Mouse (Mus musculus) midbrain, embryonic 13.5 days (tissue): ENCODE results near the gene Olfr907. TPM values are rescaled to one million over a fixed set of nuclear protein-coding genes. Genes with fewer than 3 reads are reported as not detected.

Experiments used
- ATAC-seq: fragments of 200-750 bp; cut with Nextera tagmentation; 2 replicates; pipeline ENCODE4 v1.8.0; 2017; ENCODE audit warnings: mild to moderate bottlenecking, moderate TSS enrichment, moderate library complexity
- H3K27ac ChIP-seq: fragments of 300-500 bp; sonication (generic); 2 replicates; pipeline ENCODE4 v1.5.1; 2015; ENCODE audit warnings: inconsistent platforms, mild to moderate bottlenecking, moderate library complexity
- H3K27me3 ChIP-seq: fragments of 300-500 bp; sonication (generic); 2 replicates; pipeline ENCODE4 v1.6.1; 2015; ENCODE audit warnings: mild to moderate bottlenecking, inconsistent platforms
- H3K36me3 ChIP-seq: fragments of 300-500 bp; sonication (generic); 2 replicates; pipeline ENCODE4 v1.6.1; 2015; ENCODE audit warnings: mild to moderate bottlenecking, inconsistent platforms
- H3K4me1 ChIP-seq: fragments of 300-500 bp; sonication (generic); replicated peaks from 2 replicates; pipeline ENCODE4 v1.6.1; 2015; ENCODE audit warnings: inconsistent platforms
- H3K4me2 ChIP-seq: fragments of 300-500 bp; sonication (generic); replicated peaks from 2 replicates; pipeline ENCODE4 v1.6.1; 2015; ENCODE audit warnings: moderate library complexity, mild to moderate bottlenecking, inconsistent platforms
- H3K4me3 ChIP-seq: fragments of 300-500 bp; sonication (generic); replicated peaks from 2 replicates; pipeline ENCODE4 v1.5.1; 2015; ENCODE audit warnings: mild to moderate bottlenecking, inconsistent platforms
- H3K9ac ChIP-seq: fragments of 300-500 bp; sonication (generic); replicated peaks from 2 replicates; pipeline ENCODE4 v1.6.1; 2015; ENCODE audit warnings: mild to moderate bottlenecking, inconsistent platforms
- H3K9me3 ChIP-seq: fragments of 300-500 bp; sonication (generic); 2 replicates; pipeline ENCODE4 v1.6.1; 2016; ENCODE audit warnings: mild to moderate bottlenecking, inconsistent platforms
- WGBS: fragments of 180-500 bp; shearing (Covaris S2); methylation state at CpG from one replicate; pipeline ENCODE4 v1.1.7; 2015; 5-methylcytosine and 5-hydroxymethylcytosine counted together
- polyA plus RNA-seq: library from polyadenylated mRNA; unstranded; fragments of >200 nt; fragmentation: Nextera tagmentation; extraction: Ambion mirVana; gene quantifications from 2 replicates; pipeline ENCODE4 v1.2.1, GENCODE M21; 2015

Olfr907 gene
- polyA plus RNA-seq, result not detected in 2 replicates

DNA sequence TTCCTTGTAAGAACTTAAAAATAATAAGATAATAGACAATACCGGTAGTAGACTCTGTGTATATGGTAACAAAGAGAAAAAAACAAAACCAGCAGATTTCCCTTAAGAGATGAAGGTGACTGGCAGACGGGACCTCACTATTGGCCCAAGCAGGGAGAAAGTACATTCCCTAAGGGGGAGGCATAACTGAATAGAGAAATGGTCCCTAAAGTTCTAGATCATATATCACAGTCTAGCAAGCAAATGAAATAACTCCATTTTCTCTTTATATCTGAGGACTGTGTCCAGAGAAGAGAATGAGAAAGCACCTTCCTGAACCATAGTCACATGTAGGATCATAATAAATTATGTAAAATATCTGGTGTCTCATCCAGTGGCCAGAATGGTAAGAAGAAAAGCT lies at the start of gene Olfr907:
Olfr907 (plus strand) TSS at position 301 of the 400 bp plus-strand sequence.
- Histone ChIP-seq H3K27me3 (no peaks in the 10 kb centered on the region), H3K4me3 (no peak within 1 kb of the TSS), H3K27ac (no peak within 1 kb of the TSS), H3K36me3 (no peaks in the 10 kb centered on the region), H3K9me3 (no peaks in the 10 kb centered on the region), H3K4me1 (no peaks in the 10 kb centered on the region), H3K9ac (no peak within 1 kb of the TSS), H3K4me2 (no peak within 1 kb of the TSS)
- WGBS, result 86% methylated on average over 2 of the region's 2 CpGs
- no peak for ATAC-seq

GRCm38 (mm10) chr9:38447352-38447751 lies 48.2 kb upstream of the Olfr907 start, which contains the start of gene Olfr902:
TSS of gene Olfr902 (plus strand) at chr9:38447652.
- Histone ChIP-seq H3K27me3 (no peaks in the 10 kb centered on the region), H3K4me2 (no peak within 1 kb of the TSS), H3K4me3 (no peak within 1 kb of the TSS), H3K27ac (no peak within 1 kb of the TSS), H3K4me1 (no peaks in the 10 kb centered on the region), H3K9ac (no peak within 1 kb of the TSS), H3K36me3 (no peaks in the 10 kb centered on the region), H3K9me3 (no peaks in the 10 kb centered on the region)
- WGBS, result 96% methylated on average over 5 of the region's 5 CpGs
- no peak for ATAC-seq

GRCm38 (mm10) chr9:38462844-38463243 lies 32.8 kb upstream of the Olfr907 start, which contains the start of gene Olfr904:
TSS of gene Olfr904 (plus strand) at chr9:38463144.
- no peak within 1 kb of the TSS for H3K9ac ChIP-seq
- no peaks in the 10 kb centered on the region for H3K9me3 ChIP-seq
- no peak within 1 kb of the TSS for H3K27ac ChIP-seq
- H3K36me3 ChIP-seq, result no peaks in the 10 kb centered on the region
- no peak within 1 kb of the TSS for H3K4me2 ChIP-seq
- no peak for ATAC-seq
- H3K4me1 ChIP-seq, result no peaks in the 10 kb centered on the region
- H3K4me3 ChIP-seq, result no peak within 1 kb of the TSS
- H3K27me3 ChIP-seq, result no peaks in the 10 kb centered on the region

DNA sequence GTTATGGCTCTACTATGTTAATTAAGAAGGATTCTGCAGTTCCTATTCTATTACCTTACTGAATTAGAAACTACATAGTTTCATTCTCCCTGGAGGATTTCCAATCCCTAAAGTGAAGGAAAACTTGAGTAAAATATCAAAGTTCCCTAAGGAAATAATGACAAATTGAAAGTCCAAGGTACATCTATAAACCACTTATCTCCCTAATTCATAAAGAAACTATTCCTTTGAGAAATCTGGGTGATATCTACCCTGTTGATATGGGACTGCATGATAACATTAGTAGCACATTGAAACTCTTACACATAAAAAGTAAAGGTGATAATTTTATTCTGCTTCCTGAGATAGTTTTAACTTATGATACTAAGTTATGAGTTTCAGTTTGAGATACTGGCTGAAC lies 24.8 kb upstream of the Olfr907 start, which contains the start of gene Olfr905:
Olfr905 (plus strand) TSS at position 301 of the 400 bp plus-strand sequence.
- no peak within 1 kb of the TSS for H3K9ac ChIP-seq
- no peak for ATAC-seq
- H3K4me2 ChIP-seq, result no peak within 1 kb of the TSS
- H3K4me1 ChIP-seq, result no peaks in the 10 kb centered on the region
- no peaks in the 10 kb centered on the region for H3K9me3 ChIP-seq
- no peaks in the 10 kb centered on the region for H3K36me3 ChIP-seq
- no peaks in the 10 kb centered on the region for H3K27me3 ChIP-seq
- no peak within 1 kb of the TSS for H3K4me3 ChIP-seq
- no peak within 1 kb of the TSS for H3K27ac ChIP-seq

GRCm38 (mm10) chr9:38486785-38487184 lies 8.8 kb upstream of the Olfr907 start, which contains the start of gene Olfr906:
TSS of gene Olfr906 (plus strand) at chr9:38487085.
- no peak within 1 kb of the TSS for H3K4me2 ChIP-seq
- no peak within 1 kb of the TSS for H3K4me3 ChIP-seq
- no peak within 1 kb of the TSS for H3K27ac ChIP-seq
- 86% methylated on average over 3 of the region's 3 CpGs for WGBS
- no peak for ATAC-seq
- H3K9ac ChIP-seq, result no peak within 1 kb of the TSS
- H3K4me1 ChIP-seq, result no peaks in the 10 kb centered on the region
- H3K9me3 ChIP-seq, result no peaks in the 10 kb centered on the region
- no peaks in the 10 kb centered on the region for H3K36me3 ChIP-seq
- H3K27me3 ChIP-seq, result no peaks in the 10 kb centered on the region

- Histone ChIP-seq H3K9me3 (no peaks in the 10 kb centered on the region), H3K36me3 (no peaks in the 10 kb centered on the region), H3K27me3 (no peaks in the 10 kb centered on the region), H3K4me3 (no peak overlapping the region), H3K9ac (no peak overlapping the region), H3K27ac (no peak overlapping the region), H3K4me1 (no peaks in the 10 kb centered on the region), H3K4me2 (no peak overlapping the region)
- WGBS, result 78% methylated on average over 2 of the region's 2 CpGs
- no peak for ATAC-seq
Observed at GRCm38 (mm10) chr9:38512353-38512752, 16.8 kb downstream of the Olfr907 start.

- Histone ChIP-seq H3K9ac (no peak within 1 kb of the TSS), H3K4me1 (no peaks in the 10 kb centered on the region), H3K4me3 (no peak within 1 kb of the TSS), H3K4me2 (no peak within 1 kb of the TSS), H3K36me3 (no peaks in the 10 kb centered on the region), H3K27me3 (no peaks in the 10 kb centered on the region), H3K27ac (no peak within 1 kb of the TSS), H3K9me3 (no peaks in the 10 kb centered on the region)
- WGBS, result 87% methylated on average over 1 of the region's 1 CpGs
- ATAC-seq, result no peak
Observed at GRCm38 (mm10) chr9:38521280-38521679, 25.7 kb downstream of the Olfr907 start, which contains the start of gene Olfr911-ps1. TSS of gene Olfr911-ps1 (plus strand) at chr9:38521580.

GRCm38 (mm10) chr9:38537549-38537948 lies 41.9 kb downstream of the Olfr907 start, which contains the start of gene Olfr910:
TSS of gene Olfr910 (plus strand) at chr9:38537849.
- no peaks in the 10 kb centered on the region for H3K27me3 ChIP-seq
- H3K36me3 ChIP-seq, result no peaks in the 10 kb centered on the region
- H3K9ac ChIP-seq, result no peak within 1 kb of the TSS
- no peak within 1 kb of the TSS for H3K4me2 ChIP-seq
- ATAC-seq, result no peak
- H3K4me3 ChIP-seq, result no peak within 1 kb of the TSS
- H3K9me3 ChIP-seq, result no peaks in the 10 kb centered on the region
- H3K27ac ChIP-seq, result no peak within 1 kb of the TSS
- no peaks in the 10 kb centered on the region for H3K4me1 ChIP-seq
- 93% methylated on average over 2 of the region's 2 CpGs for WGBS

Other genes with a start within 250 kb of the Olfr907 start
- not detected in 2 replicates for gene Olfr143, start 243.0 kb upstream of the Olfr907 start, polyA plus RNA-seq
- not detected in 2 replicates for gene Olfr895, start 227.9 kb upstream of the Olfr907 start, polyA plus RNA-seq
- not detected in 2 replicates for gene Olfr896-ps1, start 204.7 kb upstream of the Olfr907 start, polyA plus RNA-seq
- not detected in 2 replicates for gene Olfr25, start 166.7 kb upstream of the Olfr907 start, polyA plus RNA-seq
- gene Olfr898, start 147.4 kb upstream of the Olfr907 start, polyA plus RNA-seq, result not detected in 2 replicates
- gene Olfr250, start 128.9 kb upstream of the Olfr907 start, polyA plus RNA-seq, result not detected in 2 replicates
- not detected in 2 replicates for gene Olfr251, start 118.7 kb upstream of the Olfr907 start, polyA plus RNA-seq
- not detected in 2 replicates for gene Olfr147, start 94.1 kb upstream of the Olfr907 start, polyA plus RNA-seq
- not detected in 2 replicates for gene Olfr901, start 66.3 kb upstream of the Olfr907 start, polyA plus RNA-seq
- not detected in 2 replicates for gene Olfr902, start 48.1 kb upstream of the Olfr907 start, polyA plus RNA-seq
- not detected in 2 replicates for gene Olfr904, start 32.7 kb upstream of the Olfr907 start, polyA plus RNA-seq
- gene Olfr905, start 24.7 kb upstream of the Olfr907 start, polyA plus RNA-seq, result not detected in 2 replicates
- not detected in 2 replicates for gene Olfr906, start 8.7 kb upstream of the Olfr907 start, polyA plus RNA-seq
- gene Olfr911-ps1, start 25.8 kb downstream of the Olfr907 start, polyA plus RNA-seq, result not detected in 2 replicates
- gene Olfr910, start 42.0 kb downstream of the Olfr907 start, polyA plus RNA-seq, result not detected in 2 replicates
- not detected in 2 replicates for gene Olfr912, start 84.4 kb downstream of the Olfr907 start, polyA plus RNA-seq
- not detected in 2 replicates for gene Olfr913, start 97.0 kb downstream of the Olfr907 start, polyA plus RNA-seq
- not detected in 2 replicates for gene Olfr914, start 109.3 kb downstream of the Olfr907 start, polyA plus RNA-seq
- not detected in 2 replicates for gene Olfr916, start 164.1 kb downstream of the Olfr907 start, polyA plus RNA-seq
- gene Olfr917, start 170.0 kb downstream of the Olfr907 start, polyA plus RNA-seq, result not detected in 2 replicates
- gene Olfr918, start 178.8 kb downstream of the Olfr907 start, polyA plus RNA-seq, result not detected in 2 replicates
- not detected in 2 replicates for gene Olfr919, start 207.9 kb downstream of the Olfr907 start, polyA plus RNA-seq
- 6.0 and 8.3 TPM in 2 replicates for gene Vwa5a, start 222.5 kb downstream of the Olfr907 start, polyA plus RNA-seq